Mouse (Mus musculus) midbrain, postnatal 0 days (tissue): ENCODE results near the gene Iqcn. TPM values are rescaled to one million over a fixed set of nuclear protein-coding genes. Genes with fewer than 3 reads are reported as not detected.

Experiments used
- ATAC-seq: fragments of 200-750 bp; cut with Nextera tagmentation; 2 replicates; pipeline ENCODE4 v1.8.0; 2017; ENCODE audit warnings: moderate number of reproducible peaks, mild to moderate bottlenecking, moderate TSS enrichment, moderate library complexity; ENCODE audit not compliant: low FRiP score
- DNase-seq: peaks from one replicate; pipeline ENCODE4 v3.0.0-alpha.2; 2015; ENCODE audit warnings: low spot score
- H3K27ac ChIP-seq: fragments of 300-500 bp; sonication (generic); 2 replicates; pipeline ENCODE4 v1.5.1; 2014; ENCODE audit warnings: low read depth, mild to moderate bottlenecking, low read length, mixed read lengths
- H3K27me3 ChIP-seq: fragments of 300-500 bp; sonication (generic); 2 replicates; pipeline ENCODE4 v1.6.1; 2014; ENCODE audit warnings: low read length, control low read depth, mixed read lengths; ENCODE audit not compliant: insufficient read depth
- H3K36me3 ChIP-seq: fragments of 300-500 bp; sonication (generic); 2 replicates; pipeline ENCODE4 v1.6.1; 2014; ENCODE audit warnings: low read length, control low read depth, mixed read lengths; ENCODE audit not compliant: insufficient read depth
- H3K4me1 ChIP-seq: fragments of 300-500 bp; sonication (generic); 2 replicates; pipeline ENCODE4 v1.6.1; 2014; ENCODE audit warnings: mild to moderate bottlenecking, control low read depth, antibody characterized with exemption, low read length, mixed read lengths; ENCODE audit not compliant: insufficient read depth
- H3K4me2 ChIP-seq: fragments of 300-500 bp; sonication (generic); 2 replicates; pipeline ENCODE4 v1.6.1; 2014; ENCODE audit warnings: low read depth, mild to moderate bottlenecking, low read length, mixed read lengths; ENCODE audit not compliant: poor library complexity, severe bottlenecking
- H3K4me3 ChIP-seq: fragments of 300-500 bp; sonication (generic); 2 replicates; pipeline ENCODE4 v1.5.1; 2014; ENCODE audit warnings: low read depth, mild to moderate bottlenecking, low read length, moderate library complexity
- H3K9ac ChIP-seq: fragments of 300-500 bp; sonication (generic); replicated peaks from 2 replicates; pipeline ENCODE4 v1.6.1; 2014; ENCODE audit warnings: mild to moderate bottlenecking, low read length, moderate library complexity, mixed read lengths; ENCODE audit not compliant: poor library complexity, severe bottlenecking
- H3K9me3 ChIP-seq: fragments of 300-500 bp; sonication (generic); 2 replicates; pipeline ENCODE4 v1.6.1; 2016; ENCODE audit warnings: low read length, control low read depth
- CTCF ChIP-seq: IDR thresholded peaks from 2 replicates; pipeline ENCODE4 v1.5.1; 2016; ENCODE audit warnings: antibody characterized with exemption, mild to moderate bottlenecking
- WGBS: fragments of 180-500 bp; shearing (Covaris S2); extraction: QIAGEN DNeasy Blood & Tissue Kit; methylation state at CpG from one replicate; pipeline ENCODE4 v1.1.7; 2014; 5-methylcytosine and 5-hydroxymethylcytosine counted together
- polyA plus RNA-seq: library from polyadenylated mRNA; unstranded; fragments of >200 nt; fragmentation: Nextera tagmentation; extraction: Ambion mirVana; gene quantifications from 2 replicates; pipeline ENCODE4 v1.2.1, GENCODE M21; 2015
- total RNA-seq: library from RNA; depleted of rRNA; stranded (reverse); fragments of >200 nt; gene quantifications from 2 replicates; pipeline ENCODE4 v1.2.3, GENCODE M21; 2014

Iqcn gene
- total and polyA plus RNA-seq, 2 experiments from 2014 or later: 0.06 to 0.22 TPM

DNA sequence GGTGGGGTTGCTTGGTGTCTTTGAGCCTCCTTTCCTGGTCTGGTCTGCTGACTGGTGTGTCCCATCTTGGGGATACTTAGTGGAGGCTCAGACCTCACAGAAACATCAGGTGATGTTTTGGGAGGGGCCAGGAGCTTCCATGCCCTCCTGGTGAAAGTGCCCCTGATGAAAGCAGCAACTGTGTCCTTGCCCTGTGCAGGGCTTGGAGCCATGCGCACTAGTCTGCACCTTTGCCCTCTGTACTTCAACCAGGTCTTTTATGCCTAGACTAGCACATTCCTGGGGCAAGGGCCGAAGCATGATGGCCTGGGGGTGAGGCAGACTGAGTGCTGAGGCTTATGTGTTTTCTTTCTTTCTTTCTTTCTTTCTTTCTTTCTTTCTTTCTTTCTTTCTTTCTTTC, 37.7 kb upstream of the Iqcn start:
- Histone ChIP-seq H3K27ac (no peak overlapping the region), H3K4me1 (no peaks in the 10 kb centered on the region), H3K9me3 (no peaks in the 10 kb centered on the region), H3K36me3 (no peaks in the 10 kb centered on the region), H3K4me2 (no peak overlapping the region), H3K27me3 (no peaks in the 10 kb centered on the region), H3K9ac (no peak overlapping the region), H3K4me3 (no peak overlapping the region)
- WGBS: 79% methylated on average over 2 of the region's 2 CpGs
- TF ChIP-seq CTCF: no peak
- no peak for DNase-seq
- no peak for ATAC-seq

DNA sequence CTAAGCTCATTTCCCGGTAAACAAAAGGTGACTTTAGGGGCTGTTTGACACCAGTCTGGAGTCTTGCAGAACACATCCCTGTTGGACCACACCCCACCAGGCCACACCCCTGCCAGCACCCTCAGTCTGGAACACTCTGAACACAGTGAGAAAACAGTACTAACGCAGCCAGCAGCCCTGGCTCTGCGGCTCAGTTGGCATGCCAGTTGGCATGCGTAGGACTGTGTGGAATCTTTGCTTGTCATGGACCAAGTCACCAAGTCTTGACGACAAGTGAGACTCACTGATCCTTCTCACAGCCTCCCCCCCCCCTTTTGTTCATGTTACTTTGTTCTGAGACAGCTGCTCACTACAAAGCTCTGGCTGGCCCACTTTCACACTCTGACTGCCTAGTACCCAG, 36.2 kb upstream of the Iqcn start:
- ATAC-seq (no peak), DNase-seq (peak; percentile 49)
- no peaks in the 10 kb centered on the region for H3K4me1 ChIP-seq
- H3K27me3 ChIP-seq: no peaks in the 10 kb centered on the region
- no peaks in the 10 kb centered on the region for H3K36me3 ChIP-seq
- no peak overlapping the region for H3K4me2 ChIP-seq
- no peaks in the 10 kb centered on the region for H3K9me3 ChIP-seq
- WGBS: 66% methylated on average over 5 of the region's 5 CpGs
- no peak overlapping the region for H3K4me3 ChIP-seq
- no peak overlapping the region for H3K9ac ChIP-seq
- H3K27ac ChIP-seq: no peak overlapping the region
- no peak for TF ChIP-seq CTCF

DNA sequence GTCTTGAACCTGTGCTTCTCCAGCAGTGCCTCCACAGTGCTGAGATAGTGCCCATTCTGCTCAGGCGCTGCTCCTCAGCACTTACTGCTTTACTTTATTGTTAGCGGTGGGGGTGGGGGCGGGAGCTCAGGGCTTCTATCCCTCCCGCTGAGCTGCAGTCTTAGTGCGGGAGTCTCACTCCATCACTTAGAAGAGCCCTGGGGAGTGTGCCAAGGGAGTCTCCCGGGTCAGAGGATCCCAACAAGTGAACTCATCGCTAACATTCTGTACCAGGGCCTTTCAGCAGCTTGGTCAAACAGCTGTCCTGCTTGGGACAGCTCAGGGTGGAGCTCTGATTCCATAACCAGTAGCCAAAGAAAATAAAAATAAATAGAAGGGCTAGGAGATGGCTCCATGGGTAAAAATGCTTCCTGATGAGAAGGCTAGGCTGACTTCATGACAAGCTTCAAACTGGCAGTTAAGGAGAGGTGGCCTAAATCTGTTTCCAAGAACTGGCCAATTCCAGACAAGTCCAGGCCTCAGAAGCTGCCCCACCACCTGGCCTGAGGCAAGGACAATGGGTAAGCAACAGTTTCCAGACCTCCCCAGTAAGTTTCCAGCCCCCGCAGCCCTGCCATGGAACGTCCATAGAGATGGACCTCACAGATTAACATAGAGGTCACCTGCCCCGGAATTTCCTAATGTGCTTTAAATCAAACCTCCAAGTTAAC, 31.5 kb upstream of the Iqcn start:
- Histone ChIP-seq H3K9me3 (no peaks in the 10 kb centered on the region), H3K4me3 (no peak overlapping the region), H3K4me2 (no peak overlapping the region), H3K27me3 (no peaks in the 10 kb centered on the region), H3K4me1 (peaks cover 8% of the 10 kb centered on the region; the same call in 1 of the 2 replicates), H3K27ac (peak overlapping the region; percentile 96; the same call in 1 of the 2 replicates), H3K36me3 (no peaks in the 10 kb centered on the region), H3K9ac (no peak overlapping the region)
- WGBS: 55% methylated on average over 10 of the region's 10 CpGs
- no peak for TF ChIP-seq CTCF
- DNase-seq (no peak), ATAC-seq (no peak)

DNA sequence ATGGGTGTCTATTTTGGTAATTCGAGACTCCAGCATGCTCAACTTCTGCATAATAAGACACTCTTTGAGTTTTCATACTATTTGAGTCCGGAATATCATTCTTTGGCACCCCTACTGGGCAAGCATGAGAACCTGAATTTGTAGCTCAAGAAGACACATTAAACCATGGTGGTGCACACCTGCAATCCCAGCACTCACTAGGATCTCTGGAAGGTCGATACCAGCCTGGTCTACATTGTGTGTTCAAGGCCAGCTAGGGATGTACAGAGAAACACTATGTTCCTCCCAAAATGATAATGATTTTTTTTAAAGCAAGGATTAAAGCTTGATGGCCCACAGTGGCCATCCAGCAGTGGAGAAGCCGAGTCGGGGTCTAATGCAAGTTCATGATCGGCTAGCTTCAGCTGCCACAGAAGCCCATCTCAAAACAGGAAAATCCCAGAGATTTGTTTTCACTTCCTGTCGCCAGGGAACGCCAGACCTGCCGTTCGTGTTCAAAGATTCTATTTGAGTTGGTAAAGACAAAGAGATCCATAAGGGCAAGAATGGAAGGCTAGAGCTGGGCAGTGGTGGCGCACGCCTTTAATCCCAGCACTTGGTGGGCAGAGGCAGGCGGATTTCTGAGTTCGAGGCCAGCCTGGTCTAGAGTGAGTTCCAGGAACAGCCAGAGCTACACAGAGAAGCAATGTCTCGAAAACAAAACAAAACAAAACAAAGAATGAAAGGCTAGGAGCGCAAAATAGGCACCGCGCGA, 30.8 kb upstream of the Iqcn start:
- Histone ChIP-seq H3K9ac (peak overlapping the region; percentile 51; the same call in 1 of the 2 replicates), H3K27ac (peak overlapping the region; percentile 96), H3K27me3 (no peaks in the 10 kb centered on the region), H3K36me3 (peaks cover under 1% of the 10 kb centered on the region; the same call in 1 of the 2 replicates), H3K4me1 (peaks cover 8% of the 10 kb centered on the region; the same call in 1 of the 2 replicates), H3K9me3 (no peaks in the 10 kb centered on the region), H3K4me2 (peak overlapping the region; percentile 47), H3K4me3 (peak overlapping the region; percentile 52)
- ATAC-seq (no peak; the same call in 1 of the 2 replicates), DNase-seq (no peak)
- TF ChIP-seq CTCF: peak; percentile 51
- WGBS: 39% methylated on average over 19 of the region's 19 CpGs

DNA sequence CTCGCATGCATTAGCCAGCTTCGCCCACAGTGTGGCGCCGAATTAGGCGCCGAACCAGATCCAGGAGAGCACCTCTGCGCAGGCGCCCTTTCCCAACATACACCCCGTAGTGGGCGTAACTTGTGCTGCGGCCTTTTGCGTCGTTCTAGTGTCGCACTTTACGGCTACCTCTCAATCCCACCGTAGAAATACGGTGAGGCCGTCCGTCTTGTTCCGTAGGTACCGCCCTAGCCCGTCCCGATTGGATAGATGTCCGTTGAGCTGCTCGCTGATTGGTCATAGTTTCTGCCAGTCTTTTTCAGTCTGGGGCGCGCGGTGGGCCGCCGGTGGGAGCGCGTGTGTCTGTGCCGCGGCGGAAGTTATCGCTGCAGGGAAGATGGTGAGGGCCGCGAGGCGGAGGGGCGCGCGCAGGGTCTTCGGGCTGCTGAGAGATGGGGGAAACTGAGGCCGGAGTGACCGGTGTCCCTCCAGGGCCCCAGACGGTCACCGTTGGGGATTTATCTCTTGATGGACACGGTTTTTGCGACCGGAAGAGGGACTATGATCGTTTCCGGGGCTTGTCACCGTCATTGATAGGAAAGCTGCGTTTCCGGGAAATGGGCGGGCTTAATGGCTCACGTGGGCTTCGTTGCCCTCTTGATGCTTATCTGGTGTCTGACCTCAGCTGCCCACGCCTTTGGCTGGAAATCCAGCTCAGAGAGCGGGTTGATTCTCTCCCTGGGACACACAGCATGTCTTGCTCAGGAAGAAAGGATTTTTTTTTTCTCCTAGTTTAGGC, 30.0 kb upstream of the Iqcn start, which contains the start of gene Lsm4:
Lsm4 (plus strand) TSS at position 170 of the 778 bp plus-strand sequence.
- Histone ChIP-seq H3K4me3 (peak within 1 kb of the TSS; percentile 52), H3K27me3 (no peaks in the 10 kb centered on the region), H3K9me3 (no peaks in the 10 kb centered on the region), H3K9ac (peak within 1 kb of the TSS; percentile 62), H3K4me1 (peaks cover 8% of the 10 kb centered on the region; the same call in 1 of the 2 replicates), H3K4me2 (peak within 1 kb of the TSS; percentile 63), H3K36me3 (peaks cover 8% of the 10 kb centered on the region; the same call in 1 of the 2 replicates), H3K27ac (peak within 1 kb of the TSS; percentile 96)
- DNase-seq (peak; percentile 100), ATAC-seq (peak; percentile 98)
- WGBS: under 1% methylated on average over 56 of the region's 60 CpGs
- TF ChIP-seq CTCF: peak; percentile 83
